Mouse (Mus musculus) bone marrow macrophage, adult 2 months (primary cell): ENCODE results near the gene Plbd2.

Experiments
- CTCF ChIP-seq: IDR thresholded peaks from 2 replicates; pipeline ENCODE4 v1.5.1; 2012; ENCODE audit warnings: low read depth, mild to moderate bottlenecking, low read length, moderate library complexity
- POLR2A ChIP-seq: IDR thresholded peaks from 2 replicates; pipeline ENCODE4 v1.6.1; 2012; ENCODE audit warnings: mild to moderate bottlenecking, low read depth, low read length, borderline replicate concordance

DNA sequence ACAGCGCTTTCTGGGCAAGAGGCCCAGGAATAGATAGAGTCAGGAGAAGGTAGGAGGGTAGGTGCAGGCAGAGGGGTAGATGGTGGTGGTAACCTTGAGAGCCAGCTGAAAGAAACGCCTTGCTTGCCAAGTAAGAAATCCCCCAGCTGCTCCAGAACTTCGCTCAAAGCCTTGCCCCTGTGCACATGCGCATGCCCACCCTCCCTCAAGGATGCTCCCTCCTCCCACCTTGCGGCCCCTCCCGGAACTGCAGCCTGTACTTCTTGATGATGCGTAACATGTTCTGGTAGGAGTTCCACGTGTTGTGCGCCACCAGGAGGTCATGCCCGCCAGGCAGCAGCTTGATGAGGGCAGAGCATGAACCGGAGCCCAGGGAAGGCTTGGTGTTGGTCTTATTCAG, 11.0 kb downstream of the Plbd2 start:
- no peak for TF ChIP-seq CTCF
- no peak for TF ChIP-seq POLR2A
